Mouse (Mus musculus) forebrain, embryonic 11.5 days (tissue): Measurements from ENCODE around the gene Trdmt1. TPM values are rescaled to one million over a fixed set of nuclear protein-coding genes. Genes with fewer than 3 reads are reported as not detected.

ENCODE experiments used
- ATAC-seq: fragments of 200-750 bp; cut with Nextera tagmentation; replicated peaks from 2 replicates; pipeline ENCODE4 v1.8.0; 2017; ENCODE audit warnings: moderate TSS enrichment; ENCODE audit not compliant: low FRiP score
- DNase-seq: peaks from one replicate; pipeline ENCODE4 v3.0.0-alpha.2; 2017; ENCODE audit warnings: low spot score
- H3K27ac ChIP-seq: fragments of 300-500 bp; sonication (generic); 2 replicates; pipeline ENCODE4 v1.5.1; 2014; ENCODE audit warnings: low read depth, low read length
- H3K27me3 ChIP-seq: fragments of 300-500 bp; sonication (generic); 2 replicates; pipeline ENCODE4 v1.6.1; 2014; ENCODE audit warnings: mild to moderate bottlenecking, low read length, mixed read lengths; ENCODE audit not compliant: control insufficient read depth, insufficient read depth
- H3K36me3 ChIP-seq: fragments of 300-500 bp; sonication (generic); 2 replicates; pipeline ENCODE4 v1.6.1; 2014; ENCODE audit warnings: mild to moderate bottlenecking, low read length, moderate library complexity, mixed read lengths; ENCODE audit not compliant: control insufficient read depth, insufficient read depth
- H3K4me1 ChIP-seq: fragments of 300-500 bp; sonication (generic); replicated peaks from 2 replicates; pipeline ENCODE4 v1.6.1; 2014; ENCODE audit warnings: low read length, mixed read lengths; ENCODE audit not compliant: control insufficient read depth, insufficient read depth
- H3K4me2 ChIP-seq: fragments of 300-500 bp; sonication (generic); 2 replicates; pipeline ENCODE4 v1.6.1; 2014; ENCODE audit warnings: low read depth, mild to moderate bottlenecking, low read length, moderate library complexity, mixed read lengths; ENCODE audit not compliant: severe bottlenecking
- H3K4me3 ChIP-seq: fragments of 300-500 bp; sonication (generic); 2 replicates; pipeline ENCODE4 v1.5.1; 2014; ENCODE audit warnings: low read depth, low read length
- H3K9ac ChIP-seq: fragments of 300-500 bp; sonication (generic); 2 replicates; pipeline ENCODE4 v1.6.1; 2014; ENCODE audit warnings: low read length
- H3K9me3 ChIP-seq: fragments of 300-500 bp; sonication (generic); 2 replicates; pipeline ENCODE4 v1.6.1; 2016; ENCODE audit warnings: low read length, mixed read lengths; ENCODE audit not compliant: control insufficient read depth
- WGBS: fragments of 180-500 bp; shearing (Covaris S2); extraction: QIAGEN DNeasy Blood & Tissue Kit; methylation state at CpG from one replicate; pipeline ENCODE4 v1.1.7; 2014; 5-methylcytosine and 5-hydroxymethylcytosine counted together
- polyA plus RNA-seq: library from polyadenylated mRNA; unstranded; fragments of >200 nt; fragmentation: Nextera tagmentation; extraction: Ambion mirVana; gene quantifications from 2 replicates; pipeline ENCODE4 v1.2.1, GENCODE M21; 2014

Trdmt1 gene
- polyA plus RNA-seq, 1 experiment from 2014 or later: 9.4 TPM

- H3K36me3 ChIP-seq: peaks cover 21% of the 10 kb centered on the region
- no peak for DNase-seq
- no peaks in the 10 kb centered on the region for H3K9me3 ChIP-seq
- ATAC-seq: peak; percentile 19
- no peaks in the 10 kb centered on the region for H3K27me3 ChIP-seq
- peak overlapping the region; percentile 95 for H3K9ac ChIP-seq
- 7% methylated on average over 6 of the region's 6 CpGs for WGBS
- peaks cover 15% of the 10 kb centered on the region; the same call in 1 of the 2 replicates for H3K4me1 ChIP-seq
- H3K27ac ChIP-seq: peak overlapping the region; percentile 98
- H3K4me3 ChIP-seq: peak overlapping the region; percentile 94
- H3K4me2 ChIP-seq: peak overlapping the region; percentile 68
These were observed 31.5 kb upstream of the Trdmt1 start for GRCm38 (mm10) chr2:13575926-13576325.

DNA sequence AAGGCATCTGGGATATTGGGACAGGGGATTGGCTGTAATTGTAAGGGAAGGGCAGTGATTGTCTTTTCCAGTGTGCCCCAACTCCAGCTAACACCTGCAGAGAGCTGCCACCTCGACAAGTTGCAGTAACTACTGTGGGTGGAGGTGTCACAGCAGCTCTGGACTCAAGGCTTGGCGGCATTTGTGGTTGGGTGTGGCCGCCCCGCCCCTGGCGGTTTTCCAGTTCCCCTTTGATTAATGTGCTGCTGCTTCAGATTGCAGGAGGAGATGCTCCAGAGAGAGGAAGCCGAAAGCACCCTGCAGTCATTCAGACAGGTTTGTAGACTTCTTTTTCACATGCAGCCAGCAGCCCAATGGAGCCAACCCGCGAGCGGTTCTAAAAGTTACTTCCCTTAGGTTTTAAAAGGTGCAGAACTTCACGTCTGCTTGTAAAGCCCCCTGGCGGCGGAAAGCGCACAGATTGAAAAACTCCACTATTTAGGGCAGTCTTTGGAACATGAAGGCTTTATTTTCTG lies 30.9 kb upstream of the Trdmt1 start:
- peak overlapping the region; percentile 94 for H3K4me3 ChIP-seq
- DNase-seq: peak; percentile 87
- H3K4me1 ChIP-seq: peaks cover 15% of the 10 kb centered on the region; the same call in 1 of the 2 replicates
- peak overlapping the region; percentile 95 for H3K9ac ChIP-seq
- no peaks in the 10 kb centered on the region for H3K27me3 ChIP-seq
- H3K4me2 ChIP-seq: peak overlapping the region; percentile 68
- peak overlapping the region; percentile 98 for H3K27ac ChIP-seq
- ATAC-seq: no peak
- peaks cover 19% of the 10 kb centered on the region for H3K36me3 ChIP-seq
- no peaks in the 10 kb centered on the region for H3K9me3 ChIP-seq
- 2% methylated on average over 13 of the region's 13 CpGs for WGBS

- Histone ChIP-seq H3K36me3 (peaks cover 15% of the 10 kb centered on the region), H3K4me3 (peak overlapping the region; percentile 94), H3K9me3 (no peaks in the 10 kb centered on the region), H3K9ac (peak overlapping the region; percentile 95), H3K4me1 (peaks cover 15% of the 10 kb centered on the region; the same call in 1 of the 2 replicates), H3K4me2 (peak overlapping the region; percentile 68), H3K27ac (peak overlapping the region; percentile 98), H3K27me3 (no peaks in the 10 kb centered on the region)
- DNase-seq (peak; percentile 77), ATAC-seq (no peak)
- WGBS: under 1% methylated on average over 21 of the region's 21 CpGs
These were observed 30.3 kb upstream of the Trdmt1 start for GRCm38 (mm10) chr2:13574801-13575150.

GRCm38 (mm10) chr2:13574066-13574800 lies 29.8 kb upstream of the Trdmt1 start:
- Histone ChIP-seq H3K27ac (peak overlapping the region; percentile 98), H3K9ac (peak overlapping the region; percentile 95), H3K4me3 (peak overlapping the region; percentile 94), H3K36me3 (peaks cover 15% of the 10 kb centered on the region), H3K27me3 (no peaks in the 10 kb centered on the region), H3K9me3 (no peaks in the 10 kb centered on the region), H3K4me2 (peak overlapping the region; percentile 68), H3K4me1 (peaks cover 15% of the 10 kb centered on the region; the same call in 1 of the 2 replicates)
- WGBS: under 1% methylated on average over 46 of the region's 46 CpGs
- ATAC-seq (peak; percentile 88), DNase-seq (peak; percentile 96)

- ATAC-seq: peak; percentile 87
- WGBS: under 1% methylated on average over 26 of the region's 26 CpGs
These were observed 29.1 kb upstream of the Trdmt1 start, which contains the start of gene Vim for GRCm38 (mm10) chr2:13573408-13574065. TSS of gene Vim (plus strand) at chr2:13573927.

DNA sequence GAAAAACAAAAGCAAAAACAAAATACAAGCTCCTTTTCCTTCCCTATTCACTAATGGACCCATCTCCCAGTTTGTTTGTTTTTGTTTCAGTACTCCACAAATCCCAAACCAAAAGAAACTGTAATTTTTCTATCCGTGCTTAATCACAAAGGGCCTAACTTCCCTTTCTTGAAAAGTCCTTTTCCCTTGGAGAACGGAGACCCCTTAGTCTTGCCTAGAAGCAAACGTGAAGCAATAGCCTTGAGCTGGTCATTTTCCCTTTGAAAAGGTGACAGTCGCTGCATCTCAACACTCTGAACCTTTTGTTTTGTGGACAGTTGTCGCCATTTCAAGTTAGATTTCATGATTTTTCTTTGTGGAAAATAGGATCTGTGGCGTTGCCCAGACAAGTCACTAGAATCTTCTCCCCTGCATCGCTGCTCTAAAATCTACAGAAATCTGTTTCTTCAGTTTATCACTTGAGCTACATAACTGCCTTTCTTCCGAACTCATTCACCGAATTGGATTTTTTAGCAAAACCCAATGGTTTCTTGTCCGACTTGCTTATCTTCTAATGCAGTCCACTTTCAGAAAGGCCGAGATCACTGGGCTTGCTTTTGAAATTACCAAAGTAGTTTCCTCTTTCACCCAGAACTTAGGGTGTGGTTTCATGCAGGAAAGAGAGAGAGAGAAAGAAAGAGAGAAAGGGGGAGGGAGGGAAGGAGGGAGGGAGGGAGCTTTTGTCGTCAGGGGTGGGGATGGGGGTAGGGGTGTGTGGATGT lies 28.4 kb upstream of the Trdmt1 start:
- peak; percentile 6; the same call in 1 of the 2 replicates for ATAC-seq
- H3K4me1 ChIP-seq: peaks cover 7% of the 10 kb centered on the region; the same call in 1 of the 2 replicates
- 2% methylated on average over 12 of the region's 12 CpGs for WGBS

More at GRCm38 (mm10) chr2:13573408-13574065, 29.1 kb upstream of the Trdmt1 start, which contains the start of gene Vim:
- no peaks in the 10 kb centered on the region for H3K27me3 ChIP-seq
- peak within 1 kb of the TSS; percentile 94 for H3K4me3 ChIP-seq
- peak within 1 kb of the TSS; percentile 68 for H3K4me2 ChIP-seq
- DNase-seq: peak; percentile 98
- H3K36me3 ChIP-seq: peaks cover 11% of the 10 kb centered on the region
- H3K4me1 ChIP-seq: peaks cover 12% of the 10 kb centered on the region; the same call in 1 of the 2 replicates
- no peaks in the 10 kb centered on the region for H3K9me3 ChIP-seq
- peak within 1 kb of the TSS; percentile 98 for H3K27ac ChIP-seq
- H3K9ac ChIP-seq: peak within 1 kb of the TSS; percentile 95

GRCm38 (mm10) chr2:13572101-13572553 lies 27.7 kb upstream of the Trdmt1 start:
- peak; percentile 69 for DNase-seq
- H3K4me3 ChIP-seq: no peak overlapping the region
- H3K36me3 ChIP-seq: peaks cover 2% of the 10 kb centered on the region; the same call in 1 of the 2 replicates
- ATAC-seq: peak; percentile 17
- peak overlapping the region; percentile 98 for H3K27ac ChIP-seq
- H3K27me3 ChIP-seq: no peaks in the 10 kb centered on the region
- H3K9me3 ChIP-seq: no peaks in the 10 kb centered on the region
- H3K4me2 ChIP-seq: peak overlapping the region; percentile 68; the same call in 1 of the 2 replicates
- H3K4me1 ChIP-seq: peaks cover 7% of the 10 kb centered on the region; the same call in 1 of the 2 replicates
- WGBS: 7% methylated on average over 4 of the region's 4 CpGs
- peak overlapping the region; percentile 20; the same call in 1 of the 2 replicates for H3K9ac ChIP-seq

More for the DNA sequence above, 28.4 kb upstream of the Trdmt1 start:
- H3K9ac ChIP-seq: peak overlapping the region; percentile 95
- peaks cover 6% of the 10 kb centered on the region; the same call in 1 of the 2 replicates for H3K36me3 ChIP-seq
- H3K27me3 ChIP-seq: no peaks in the 10 kb centered on the region
- peak overlapping the region; percentile 94 for H3K4me3 ChIP-seq
- H3K9me3 ChIP-seq: no peaks in the 10 kb centered on the region
- peak; percentile 77 for DNase-seq
- peak overlapping the region; percentile 68 for H3K4me2 ChIP-seq
- peak overlapping the region; percentile 98 for H3K27ac ChIP-seq

DNA sequence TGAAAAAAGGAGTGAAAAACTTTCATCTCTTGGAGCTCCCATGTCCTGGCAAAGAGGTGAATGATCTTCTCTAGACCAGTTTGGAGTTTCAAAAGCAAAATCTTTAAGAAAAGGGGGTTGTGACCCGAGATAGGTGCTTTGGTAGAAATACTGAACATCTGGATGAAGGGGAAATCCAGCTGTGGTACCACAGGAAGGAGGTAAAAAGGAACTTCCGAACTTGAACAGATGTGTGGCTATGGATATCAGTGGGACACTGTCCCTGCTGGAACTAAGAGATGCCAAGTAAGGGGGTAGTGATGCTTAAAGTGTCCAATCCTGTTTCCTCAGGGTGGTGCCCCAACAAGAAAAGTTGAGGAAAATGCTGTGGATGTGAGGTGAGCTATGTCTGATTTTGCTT lies 25.7 kb upstream of the Trdmt1 start:
- 78% methylated on average over 2 of the region's 2 CpGs for WGBS
- H3K27me3 ChIP-seq: no peaks in the 10 kb centered on the region
- no peak overlapping the region for H3K27ac ChIP-seq
- H3K4me3 ChIP-seq: no peak overlapping the region
- ATAC-seq (no peak), DNase-seq (no peak)
- no peak overlapping the region for H3K9ac ChIP-seq
- H3K4me2 ChIP-seq: no peak overlapping the region
- no peaks in the 10 kb centered on the region for H3K9me3 ChIP-seq
- peaks cover 7% of the 10 kb centered on the region; the same call in 1 of the 2 replicates for H3K4me1 ChIP-seq
- no peaks in the 10 kb centered on the region for H3K36me3 ChIP-seq
